Mouse (Mus musculus) heart, adult 2 months (tissue): ENCODE measurements at regions not wholly inside any gene's neighbourhood (a gene's known extent, or its start where the extent isn't known, plus 50 kb on each side); places are given as distances from the start of the nearest gene placed in this dataset.

Experiments
- DNase-seq, 2 experiments: peaks; one replicate each; pipeline ENCODE4 v3.0.0; 2021
- H3K27ac ChIP-seq: fragments of 200-600 bp; 2 replicates; pipeline ENCODE4 v1.8.1; 2022
- H3K27me3 ChIP-seq: fragments of 200-500 bp; 2 replicates; pipeline ENCODE4 v1.6.1; 2012; ENCODE audit warnings: mild to moderate bottlenecking, low read length, inconsistent platforms, mixed read lengths; ENCODE audit not compliant: control insufficient read depth, insufficient read depth
- H3K36me3 ChIP-seq: fragments of 200-500 bp; 2 replicates; pipeline ENCODE4 v1.6.1; 2012; ENCODE audit warnings: low read length, inconsistent platforms; ENCODE audit not compliant: control insufficient read depth, insufficient read depth
- H3K4me1 ChIP-seq: fragments of 200-500 bp; 2 replicates; pipeline ENCODE4 v1.6.1; 2011; ENCODE audit warnings: low read length; ENCODE audit not compliant: control insufficient read depth, insufficient read depth
- H3K4me3 ChIP-seq: fragments of 200-600 bp; 2 replicates; pipeline ENCODE4 v1.8.1; 2022
- H3K79me2 ChIP-seq: fragments of 200-500 bp; replicated peaks from 2 replicates; pipeline ENCODE4 v1.6.1; 2012; ENCODE audit warnings: mild to moderate bottlenecking, inconsistent platforms, low read length, moderate library complexity, mixed read lengths; ENCODE audit not compliant: control insufficient read depth, insufficient read depth
- H3K9ac ChIP-seq: fragments of 200-500 bp; 2 replicates; pipeline ENCODE4 v1.6.1; 2012; ENCODE audit warnings: low read depth, mild to moderate bottlenecking, control low read depth, inconsistent platforms, low read length, mixed read lengths
- CTCF ChIP-seq: fragments of 200-600 bp; IDR thresholded peaks from 2 replicates; pipeline ENCODE4 v1.8.1; 2022; ENCODE audit warnings: antibody characterized with exemption, mild to moderate bottlenecking, moderate library complexity
- EP300 ChIP-seq: fragments of 200-500 bp; IDR thresholded peaks from 2 replicates; pipeline ENCODE4 v1.6.1; 2011; ENCODE audit warnings: low read depth, low read length, control low read depth; ENCODE audit not compliant: insufficient read depth
- POLR2A ChIP-seq: fragments of 200-500 bp; IDR thresholded peaks from 2 replicates; pipeline ENCODE4 v1.6.1; 2011; ENCODE audit warnings: mild to moderate bottlenecking, low read depth, low read length, control low read depth; ENCODE audit not compliant: insufficient read depth
- WGBS: fragments of 180-500 bp; shearing (Covaris S2); methylation state at CpG from one replicate; pipeline ENCODE4 v1.1.7; 2018; 5-methylcytosine and 5-hydroxymethylcytosine counted together
- intact Hi-C: fragments of 180-260 bp; cut with DNase I; formaldehyde crosslinking; loops from one replicate; pipeline ENCODE4 v1.15.1; 2025

GRCm38 (mm10) chr14:72277309-72277708, 214.3 kb downstream of the Gm9195 start:
- WGBS: 71% methylated on average over 4 of the region's 4 CpGs
- Histone ChIP-seq H3K4me3 (no peak overlapping the region), H3K9ac (no peak overlapping the region), H3K4me1 (no peaks in the 10 kb centered on the region), H3K79me2 (no peaks in the 10 kb centered on the region), H3K27me3 (no peaks in the 10 kb centered on the region), H3K36me3 (no peaks in the 10 kb centered on the region), H3K27ac (no peak overlapping the region)
- intact Hi-C loops: no loop called here
- TF ChIP-seq CTCF (no peak), POLR2A (no peak), EP300 (no peak)
- no peak for DNase-seq

DNA sequence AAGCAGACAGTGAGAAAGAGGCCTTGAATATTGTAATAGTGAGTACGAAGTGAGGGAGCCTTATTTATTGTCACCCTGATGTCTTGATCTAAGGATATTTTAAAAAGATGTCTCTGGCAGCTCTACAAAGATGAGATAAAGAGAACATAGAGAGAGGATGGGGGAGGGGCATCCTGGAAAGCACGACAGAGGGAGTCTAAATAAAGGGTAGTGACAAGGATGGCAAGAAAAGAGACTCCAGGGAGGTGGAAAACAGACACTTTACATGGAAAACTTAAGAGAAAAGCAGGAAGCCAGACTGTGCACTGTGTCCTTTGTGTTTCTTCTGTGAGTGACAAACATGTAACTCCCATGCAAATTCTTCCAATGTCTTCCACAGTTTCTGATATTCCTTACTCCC, 232.4 kb downstream of the Gm9195 start:
- intact Hi-C loops: no loop called here
- Histone ChIP-seq H3K27ac (no peak overlapping the region), H3K9ac (no peak overlapping the region), H3K27me3 (no peaks in the 10 kb centered on the region), H3K4me1 (no peaks in the 10 kb centered on the region), H3K79me2 (no peaks in the 10 kb centered on the region), H3K4me3 (no peak overlapping the region), H3K36me3 (no peaks in the 10 kb centered on the region)
- DNase-seq: no peak
- no peak for TF ChIP-seq EP300
- TF ChIP-seq POLR2A: no peak
- TF ChIP-seq CTCF: no peak
- 11% methylated on average over 2 of the region's 2 CpGs for WGBS

GRCm38 (mm10) chr14:72241872-72242271, 249.8 kb downstream of the Gm9195 start:
- intact Hi-C loops: no loop called here
- Histone ChIP-seq H3K4me3 (no peak overlapping the region), H3K27ac (no peak overlapping the region), H3K27me3 (no peaks in the 10 kb centered on the region), H3K36me3 (no peaks in the 10 kb centered on the region), H3K9ac (no peak overlapping the region), H3K79me2 (no peaks in the 10 kb centered on the region), H3K4me1 (no peaks in the 10 kb centered on the region)
- DNase-seq: no peak
- 73% methylated on average over 4 of the region's 4 CpGs for WGBS
- TF ChIP-seq POLR2A (no peak), CTCF (no peak), EP300 (no peak)

- WGBS: 69% methylated on average over 4 of the region's 4 CpGs
- H3K36me3 ChIP-seq: no peaks in the 10 kb centered on the region
- H3K79me2 ChIP-seq: no peaks in the 10 kb centered on the region
- intact Hi-C loops: no loop called here
- TF ChIP-seq POLR2A: no peak
- TF ChIP-seq CTCF: no peak
- no peak for TF ChIP-seq EP300
- no peaks in the 10 kb centered on the region for H3K27me3 ChIP-seq
- no peak overlapping the region for H3K9ac ChIP-seq
- H3K4me1 ChIP-seq: no peaks in the 10 kb centered on the region
- DNase-seq: no peak
- H3K4me3 ChIP-seq: no peak overlapping the region
- no peak overlapping the region for H3K27ac ChIP-seq
Observed at GRCm38 (mm10) chr14:72240272-72240671, 251.4 kb downstream of the Gm9195 start.

DNA sequence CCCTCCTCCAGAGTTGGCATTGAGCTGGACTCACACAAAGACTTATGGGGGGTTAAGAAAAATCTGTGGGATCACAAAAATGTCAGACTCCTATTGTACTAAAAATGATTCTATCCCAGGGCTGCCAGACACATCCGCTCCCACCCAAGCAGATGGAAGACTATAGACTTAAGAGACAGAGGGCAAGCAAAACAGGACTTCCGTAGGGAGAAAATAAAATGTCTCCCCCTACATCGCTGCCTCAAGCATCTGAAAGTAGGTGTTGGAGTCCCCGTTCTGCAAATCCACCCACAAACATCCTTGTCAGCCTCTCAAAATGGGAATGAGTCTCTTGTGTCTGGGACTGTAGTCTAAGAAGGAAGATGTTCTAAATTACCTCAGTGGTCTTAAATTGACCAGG, 253.3 kb downstream of the Gm9195 start:
- no peaks in the 10 kb centered on the region for H3K27me3 ChIP-seq
- DNase-seq: no peak
- no peaks in the 10 kb centered on the region for H3K79me2 ChIP-seq
- H3K4me1 ChIP-seq: no peaks in the 10 kb centered on the region
- TF ChIP-seq CTCF (no peak), POLR2A (no peak), EP300 (no peak)
- no peak overlapping the region for H3K27ac ChIP-seq
- H3K9ac ChIP-seq: no peak overlapping the region
- no peak overlapping the region for H3K4me3 ChIP-seq
- no peaks in the 10 kb centered on the region for H3K36me3 ChIP-seq
- intact Hi-C loops: no loop called here
- 91% methylated on average over 4 of the region's 4 CpGs for WGBS

DNA sequence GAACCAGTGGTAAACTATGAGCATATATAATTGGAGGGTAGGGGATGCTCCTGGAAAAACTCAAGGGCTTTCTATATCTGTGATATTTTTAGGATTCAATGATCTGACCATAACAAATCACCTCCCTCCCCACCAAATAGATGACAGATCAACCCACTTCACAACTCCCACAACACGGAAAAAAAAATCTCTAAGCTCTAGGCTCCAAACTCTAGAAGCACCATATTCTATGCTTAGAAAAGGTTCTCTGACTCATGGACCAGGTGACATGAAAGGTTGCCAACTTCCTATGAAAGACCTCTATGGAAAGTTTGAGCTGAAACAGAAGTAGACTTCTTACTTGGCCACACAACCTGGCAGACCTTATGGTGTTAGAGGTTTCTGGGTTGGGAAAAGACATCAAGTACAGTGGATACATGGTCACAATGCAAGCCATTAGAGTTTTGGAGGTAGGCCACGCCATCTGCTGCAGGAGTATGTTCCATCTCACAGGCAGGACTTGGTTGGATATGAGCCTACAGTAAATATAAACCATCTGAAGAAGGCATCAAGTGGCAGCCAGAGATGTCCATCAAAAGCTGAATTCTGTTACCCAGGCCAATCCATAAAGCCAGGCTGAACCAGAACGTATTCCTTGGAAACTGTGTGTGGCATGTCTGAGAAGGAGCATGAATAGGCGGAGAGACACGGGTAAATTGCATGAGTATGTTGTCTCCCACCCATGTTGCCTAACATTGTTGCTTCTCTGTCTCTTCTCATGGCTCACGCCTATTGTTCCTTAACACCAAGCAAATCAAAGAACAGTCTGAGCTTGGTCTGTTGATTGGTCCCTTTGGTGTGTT, 257.2 kb downstream of the Gm9195 start:
- Histone ChIP-seq H3K27ac (no peak overlapping the region), H3K9ac (no peak overlapping the region), H3K79me2 (no peaks in the 10 kb centered on the region), H3K27me3 (no peaks in the 10 kb centered on the region), H3K36me3 (no peaks in the 10 kb centered on the region), H3K4me3 (no peak overlapping the region), H3K4me1 (no peaks in the 10 kb centered on the region)
- intact Hi-C loops: no loop called here
- no peak for TF ChIP-seq EP300
- TF ChIP-seq POLR2A: no peak
- no peak for TF ChIP-seq CTCF
- 65% methylated on average over 6 of the region's 6 CpGs for WGBS
- no peak for DNase-seq
